Mouse (Mus musculus) MEL (cell line): Measurements from ENCODE around the gene Mrps23.

ENCODE experiments used
- BHLHE40 ChIP-seq: IDR thresholded peaks from 2 replicates; pipeline ENCODE4 v1.6.1; 2012; ENCODE audit warnings: low read depth, mild to moderate bottlenecking, inconsistent platforms, low read length, improper control_type of control experiment, borderline replicate concordance
- CHD2 ChIP-seq: IDR thresholded peaks from 2 replicates; pipeline ENCODE4 v1.6.1; 2011; ENCODE audit warnings: low read length, improper control_type of control experiment
- CTCF ChIP-seq, 3 experiments: IDR thresholded peaks in 2 of 3; conservative IDR thresholded peaks in 1 of 3; 2 replicates each; pipeline ENCODE4 v1.5.1; 2011 to 2012; ENCODE audit warnings: low read length in 3 of 3, low read depth in 2 of 3, mild to moderate bottlenecking in 2 of 3, improper control_type of control experiment in 1 of 3, inconsistent platforms in 1 of 3, mixed read lengths in 1 of 3, moderate library complexity in 1 of 3; ENCODE audit not compliant: control insufficient read depth in 1 of 3, insufficient read depth in 1 of 3, poor library complexity in 1 of 3, severe bottlenecking in 1 of 3
- E2F4 ChIP-seq: IDR thresholded peaks from 2 replicates; pipeline ENCODE4 v1.6.1; 2011; ENCODE audit warnings: low read depth, low read length, improper control_type of control experiment, borderline replicate concordance
- ELF1 ChIP-seq: IDR thresholded peaks from 2 replicates; pipeline ENCODE4 v1.6.1; 2014; ENCODE audit warnings: low read depth, mild to moderate bottlenecking, inconsistent platforms, low read length, improper control_type of control experiment, moderate library complexity
- EP300 ChIP-seq, 2 experiments: IDR thresholded peaks; 2 replicates each; pipeline ENCODE4 v1.6.1; 2011; ENCODE audit warnings: improper control_type of control experiment in 2 of 2, low read length in 2 of 2, low read depth in 1 of 2, mild to moderate bottlenecking in 1 of 2
- MAFK ChIP-seq: IDR thresholded peaks from 2 replicates; pipeline ENCODE4 v1.6.1; 2011; ENCODE audit warnings: low read depth, mild to moderate bottlenecking, low read length, improper control_type of control experiment, borderline replicate concordance
- MAX ChIP-seq: IDR thresholded peaks from 2 replicates; pipeline ENCODE4 v1.6.1; 2011; ENCODE audit warnings: low read length, improper control_type of control experiment
- MAZ ChIP-seq: IDR thresholded peaks from 2 replicates; pipeline ENCODE4 v1.6.1; 2012; ENCODE audit warnings: low read depth, mild to moderate bottlenecking, inconsistent platforms, low read length, improper control_type of control experiment
- MYC ChIP-seq: IDR thresholded peaks from 2 replicates; pipeline ENCODE4 v1.6.1; 2011; ENCODE audit warnings: low read depth, mild to moderate bottlenecking, low read length, improper control_type of control experiment, moderate library complexity
- POLR2A ChIP-seq, 2 experiments: IDR thresholded peaks; 2 replicates each; pipeline ENCODE4 v1.6.1; 2011 to 2012; ENCODE audit warnings: low read length in 2 of 2, mild to moderate bottlenecking in 2 of 2, control low read depth in 1 of 2, improper control_type of control experiment in 1 of 2, low read depth in 1 of 2, moderate library complexity in 1 of 2; ENCODE audit not compliant: control insufficient read depth in 1 of 2, insufficient read depth in 1 of 2, poor library complexity in 1 of 2
- TCF12 ChIP-seq: IDR thresholded peaks from 2 replicates; pipeline ENCODE4 v1.6.1; 2014; ENCODE audit warnings: low read depth, mild to moderate bottlenecking, inconsistent platforms, low read length, improper control_type of control experiment, moderate library complexity
- USF2 ChIP-seq, 2 experiments: IDR thresholded peaks; 2 replicates each; pipeline ENCODE4 v1.6.1; 2011 to 2012; ENCODE audit warnings: improper control_type of control experiment in 2 of 2, low read length in 2 of 2, borderline replicate concordance in 1 of 2, inconsistent platforms in 1 of 2, low read depth in 1 of 2, mild to moderate bottlenecking in 1 of 2; ENCODE audit not compliant: insufficient read depth in 1 of 2
- ZNF384 ChIP-seq: IDR thresholded peaks from 2 replicates; pipeline ENCODE4 v1.6.1; 2012; ENCODE audit warnings: low read depth, mild to moderate bottlenecking, inconsistent platforms, low read length, improper control_type of control experiment

GRCm38 (mm10) chr11:88164213-88164723 is 39.9 kb upstream of the Mrps23 start:
- TF ChIP-seq MAFK (no peak), MAX (no peak), POLR2A (IDR thresholded peaks at IDR 0.05; ENCODE audit: control insufficient read depth in 1 of 2, insufficient read depth in 1 of 2, low read depth in 1 of 2, low read length in 2 of 2, poor library complexity in 1 of 2) (no peak; a peak in 1 of 4 replicates), BHLHE40 (no peak), MAZ (no peak), CTCF (IDR thresholded peaks at IDR 0.05 in 2 of 3, conservative IDR thresholded peaks at IDR 0.05 in 1 of 3; ENCODE audit: control insufficient read depth in 1 of 3, insufficient read depth in 1 of 3, low read depth in 2 of 3, low read length in 3 of 3, poor library complexity in 1 of 3, severe bottlenecking in 1 of 3) (no peak), MYC (peak; percentile 52; the same call in 1 of the 2 replicates), EP300 (IDR thresholded peaks at IDR 0.05; ENCODE audit: low read depth in 1 of 2, low read length in 2 of 2) (peak; percentile 71 to 76), ELF1 (no peak), USF2 (IDR thresholded peaks at IDR 0.05; ENCODE audit: borderline replicate concordance in 1 of 2, insufficient read depth in 1 of 2, low read depth in 1 of 2, low read length in 2 of 2) (no peak), E2F4 (no peak), TCF12 (peak; percentile 60; the same call in 1 of the 2 replicates), CHD2 (no peak), ZNF384 (no peak)
